Mouse (Mus musculus): ENCODE measurements around the gene Cmtm5.
"Not testable (repeated sequence)": the region's sequence is repeated elsewhere in the genome, so short reads cannot be mapped to it uniquely, and the experiment has no call there.

The Cmtm5 gene

DNA sequence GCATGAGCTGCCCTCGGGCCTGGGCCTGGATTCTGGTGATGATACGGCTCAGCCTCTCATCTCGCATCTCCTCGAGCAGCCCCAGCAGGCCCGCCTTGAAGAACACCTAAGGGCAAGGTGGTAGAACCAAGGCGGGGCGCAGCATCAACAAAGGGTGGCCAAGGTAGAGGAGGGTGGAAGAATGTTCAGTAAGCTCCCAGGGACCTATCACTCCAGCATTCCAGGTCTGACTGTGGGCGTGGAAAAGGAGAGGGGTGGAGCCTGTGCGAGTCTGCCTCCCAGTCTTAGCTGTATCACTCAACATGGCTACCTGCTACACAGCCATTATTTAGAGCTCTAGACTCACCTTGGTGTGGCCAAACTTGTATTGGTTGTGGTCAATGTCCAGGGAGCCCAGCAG lies 20.5 kb downstream of the Cmtm5 start:
- no peak for DNase-seq (ENCODE audit: inconsistent age in 2 of 2, low spot score in 1 of 2)

DNA sequence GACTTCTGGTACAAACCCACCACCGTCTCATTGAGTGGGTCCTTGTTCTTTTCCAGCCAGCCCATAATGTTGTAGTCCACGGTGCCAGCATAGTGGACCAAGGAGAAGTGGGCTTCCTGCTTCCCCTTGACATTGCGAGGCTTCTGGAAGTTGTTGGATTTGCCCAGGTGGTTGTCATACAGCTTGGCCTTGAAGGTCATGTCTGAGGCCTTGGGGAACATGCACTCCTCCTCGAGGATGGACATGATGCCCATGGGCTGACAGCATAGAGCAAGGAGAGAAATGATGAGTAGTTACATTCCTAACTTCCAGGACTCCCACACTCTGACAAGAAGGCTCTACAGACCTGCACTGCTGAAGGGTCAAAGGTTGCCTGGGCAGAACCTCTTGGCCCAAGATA lies 22.4 kb downstream of the Cmtm5 start:
- DNase-seq (ENCODE audit: inconsistent age in 2 of 2, low spot score in 1 of 2) = no peak

DNA sequence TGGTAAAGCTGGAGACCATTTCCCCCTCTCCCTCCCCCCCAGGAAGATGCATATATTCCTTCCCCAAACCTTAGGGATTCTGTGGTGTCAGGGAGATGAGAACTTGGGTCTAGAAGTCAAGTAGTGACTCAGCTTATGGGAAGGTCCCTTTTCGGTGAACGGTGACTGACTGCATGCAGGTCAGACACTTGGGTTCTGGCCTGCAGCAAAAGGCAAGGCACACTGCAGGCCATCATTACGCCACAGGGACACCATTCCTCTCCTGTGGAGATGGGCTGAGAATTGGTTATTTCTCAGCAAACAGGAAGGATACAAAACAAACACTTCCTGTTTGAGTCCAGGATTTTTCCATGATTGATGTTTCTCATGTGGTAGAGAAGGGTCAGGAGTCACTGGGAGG lies 23.1 kb downstream of the Cmtm5 start:
- DNase-seq (ENCODE audit: inconsistent age in 2 of 2, low spot score in 1 of 2) = no peak

GRCm38 (mm10) chr14:54959853-54960613 lies 24.0 kb downstream of the Cmtm5 start:
- DNase-seq (ENCODE audit: inconsistent age in 2 of 2, low spot score in 1 of 2) = not testable (repeated sequence)

DNA sequence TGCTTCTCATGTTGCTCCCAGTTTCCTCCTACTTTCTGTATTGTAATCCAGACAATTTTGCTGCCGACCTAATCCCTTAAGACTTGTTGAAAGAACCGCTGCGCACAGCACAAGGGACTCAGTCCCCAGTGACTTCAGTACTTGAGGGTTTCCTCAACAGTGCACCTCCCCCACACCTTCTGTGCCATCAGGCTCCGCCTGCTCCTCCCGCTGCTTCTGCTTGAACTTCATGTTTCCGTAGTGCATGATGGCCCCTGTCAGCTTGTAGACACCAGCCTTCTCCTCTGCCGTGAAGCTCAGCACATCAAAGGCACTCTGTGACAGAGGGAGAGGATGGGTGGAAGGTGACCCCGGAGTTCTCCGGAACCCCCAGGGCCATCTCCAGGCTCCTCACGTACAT lies 24.7 kb downstream of the Cmtm5 start:
- DNase-seq (ENCODE audit: inconsistent age in 2 of 2, low spot score in 1 of 2) = no peak

DNA sequence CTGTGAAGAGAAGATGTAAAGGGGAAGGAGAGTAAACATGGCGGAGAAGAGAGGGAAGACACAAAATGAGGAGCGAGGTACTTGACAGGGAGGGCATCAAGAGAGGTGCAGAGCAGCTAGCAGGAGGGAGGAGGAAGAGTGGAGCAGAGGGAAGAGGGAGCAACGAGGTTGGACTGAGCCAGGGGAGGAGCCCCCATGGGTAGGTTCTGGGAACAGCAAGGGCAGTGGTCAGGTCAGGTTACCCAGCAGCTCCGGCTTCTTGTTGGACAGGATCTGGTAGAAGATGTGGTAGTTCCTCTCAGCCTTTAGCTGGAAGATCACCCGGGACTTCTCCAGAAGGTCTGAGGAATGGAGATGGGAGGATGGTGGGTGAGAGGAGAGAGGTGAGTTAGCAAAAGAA lies 25.4 kb downstream of the Cmtm5 start:
- no peak for DNase-seq (ENCODE audit: inconsistent age in 2 of 2, low spot score in 1 of 2)

DNA sequence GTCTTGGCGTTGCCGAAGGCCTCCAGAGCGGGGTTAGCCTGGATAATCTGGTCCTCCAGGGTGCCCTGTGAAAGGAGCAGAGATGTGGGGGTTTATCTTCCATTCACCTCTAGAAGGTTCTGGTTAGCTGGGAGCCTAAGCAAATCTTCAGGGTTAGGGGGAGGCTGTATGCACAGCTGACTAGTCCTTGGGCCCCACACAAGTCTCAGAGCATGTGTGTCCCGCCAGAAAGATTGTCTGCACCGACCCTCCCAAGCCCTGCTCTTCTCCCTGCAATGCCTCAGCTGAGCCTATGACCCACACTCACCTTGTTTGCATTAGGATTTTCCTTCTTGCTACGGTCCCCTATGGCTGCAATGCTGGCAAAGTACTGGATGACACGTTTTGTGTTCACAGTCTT lies 26.7 kb downstream of the Cmtm5 start:
- no peak for DNase-seq (ENCODE audit: inconsistent age in 2 of 2, low spot score in 1 of 2)

DNA sequence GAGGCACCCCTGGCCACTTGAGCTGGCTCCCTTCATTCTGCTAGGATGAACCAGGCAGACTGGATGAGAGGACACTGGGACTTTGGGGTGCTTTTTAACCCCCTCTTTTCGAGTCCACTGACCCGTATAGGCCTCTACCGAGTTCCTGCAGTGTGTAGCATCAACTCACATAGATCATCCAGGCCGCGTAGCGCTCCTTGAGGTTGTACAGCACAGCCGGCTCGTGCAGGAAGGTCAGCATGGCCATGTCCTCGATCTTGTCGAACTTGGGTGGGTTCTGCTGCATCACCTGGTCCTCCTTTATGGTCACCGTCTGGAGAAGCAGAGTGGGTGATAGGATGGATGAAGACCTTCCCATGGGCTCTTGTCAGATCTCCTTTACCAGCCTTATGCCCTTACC lies 27.7 kb downstream of the Cmtm5 start:
- no peak for DNase-seq (ENCODE audit: inconsistent age in 2 of 2, low spot score in 1 of 2)

DNA sequence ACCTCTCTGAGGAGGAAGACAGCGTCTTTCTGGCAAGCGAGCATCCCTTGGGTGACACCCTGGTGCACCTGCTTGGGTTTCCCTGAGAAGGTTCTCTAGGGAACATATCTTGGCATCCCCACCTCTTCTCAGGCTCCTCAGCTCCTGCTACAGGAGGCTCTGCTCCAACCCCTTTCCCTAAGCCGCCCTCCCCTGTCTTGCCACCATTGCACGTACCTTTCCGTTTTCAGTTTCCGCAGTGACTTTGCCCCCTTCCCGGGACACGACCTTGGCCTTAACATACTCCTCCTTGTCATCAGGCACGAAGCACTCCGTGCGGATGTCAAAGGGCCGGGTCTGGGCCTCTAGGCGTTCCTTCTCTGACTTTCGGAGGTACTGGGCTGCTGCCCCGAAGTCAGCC lies 29.0 kb downstream of the Cmtm5 start:
- DNase-seq (ENCODE audit: inconsistent age in 2 of 2, low spot score in 1 of 2) = no peak

DNA sequence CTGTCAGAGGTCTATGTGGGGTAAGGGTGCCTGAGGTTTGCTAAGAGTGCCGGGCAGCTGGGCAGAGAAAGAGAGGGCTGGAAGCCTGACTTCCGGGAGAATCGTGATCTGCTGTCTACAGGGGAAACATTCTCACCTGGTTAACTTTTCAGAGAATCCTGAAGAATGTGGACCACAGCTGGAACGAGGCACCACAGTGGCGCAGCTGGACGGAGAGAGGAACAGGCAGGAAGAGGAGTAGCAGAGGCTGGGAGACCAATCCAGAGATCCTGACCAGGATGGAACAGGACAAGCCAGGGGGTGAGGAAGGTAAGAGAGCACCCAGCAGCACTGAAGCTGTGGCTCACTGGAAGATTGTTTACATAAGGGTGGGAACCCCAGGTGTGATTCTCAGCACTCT lies 29.6 kb downstream of the Cmtm5 start:
- no peak for DNase-seq (ENCODE audit: inconsistent age in 2 of 2, low spot score in 1 of 2)

- no peak for DNase-seq (ENCODE audit: inconsistent age in 2 of 2, low spot score in 1 of 2)
Observed at GRCm38 (mm10) chr14:54966320-54966977, 30.4 kb downstream of the Cmtm5 start, which contains the start of gene Myh6. Myh6 (minus strand) TSS chr14:54966927.

- no peak for DNase-seq (ENCODE audit: inconsistent age in 2 of 2, low spot score in 1 of 2)
Observed at GRCm38 (mm10) chr14:54967874-54968273, 31.8 kb downstream of the Cmtm5 start.

DNA sequence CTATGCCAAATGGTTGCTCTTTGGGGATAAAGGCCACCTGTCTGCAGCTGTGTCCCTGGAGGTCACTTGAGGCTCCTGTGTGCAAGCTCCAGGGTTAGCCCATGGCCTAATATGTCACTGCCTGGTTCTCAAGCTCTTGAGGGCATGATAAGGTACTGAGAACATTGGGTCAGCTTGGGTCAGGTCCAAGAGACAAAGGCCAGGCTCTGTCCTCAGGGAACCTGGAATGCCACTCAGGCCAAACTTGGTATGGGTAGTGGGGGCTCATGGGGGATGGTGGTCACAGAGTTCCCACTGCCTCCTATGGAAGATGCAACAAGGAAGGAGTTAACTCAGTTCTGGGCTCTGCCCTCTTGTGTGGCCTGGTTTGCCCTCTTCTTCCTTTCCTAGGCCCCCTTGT lies 32.3 kb downstream of the Cmtm5 start:
- no peak for DNase-seq (ENCODE audit: inconsistent age in 2 of 2, low spot score in 1 of 2)

DNA sequence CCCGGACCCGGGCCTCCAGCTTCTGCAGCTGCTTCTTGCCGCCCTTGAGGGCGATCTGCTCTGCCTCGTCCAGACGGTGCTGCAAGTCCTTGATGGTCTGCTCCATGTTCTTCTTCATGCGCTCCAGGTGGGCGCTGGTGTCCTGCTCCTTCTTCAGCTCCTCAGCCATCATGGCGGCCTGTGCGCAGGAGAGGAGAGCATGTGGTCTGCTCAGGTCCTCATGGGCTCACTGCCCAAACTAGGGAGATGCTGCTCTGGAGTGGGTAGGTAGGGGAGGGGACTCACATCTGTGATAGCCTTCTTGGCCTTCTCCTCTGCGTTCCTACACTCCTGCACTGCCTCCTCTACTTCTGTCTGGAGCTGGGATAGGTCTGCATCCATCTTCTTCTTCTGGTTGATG lies 36.7 kb downstream of the Cmtm5 start:
- not testable (repeated sequence) for DNase-seq (ENCODE audit: inconsistent age in 2 of 2, low spot score in 1 of 2)

- DNase-seq (ENCODE audit: inconsistent age in 2 of 2, low spot score in 1 of 2) = no peak
Observed at GRCm38 (mm10) chr14:54974068-54974791, 38.2 kb downstream of the Cmtm5 start.

- DNase-seq (ENCODE audit: inconsistent age in 2 of 2, low spot score in 1 of 2) = no peak
Observed at GRCm38 (mm10) chr14:54976633-54977032, 40.6 kb downstream of the Cmtm5 start, which contains the start of gene Gm17428. Gm17428 (plus strand) TSS chr14:54976933.

- no peak for DNase-seq (ENCODE audit: inconsistent age in 2 of 2, low spot score in 1 of 2)
Observed at GRCm38 (mm10) chr14:54978664-54979063, 42.6 kb downstream of the Cmtm5 start.

GRCm38 (mm10) chr14:54981934-54982333 lies 45.9 kb downstream of the Cmtm5 start:
- DNase-seq (ENCODE audit: inconsistent age in 2 of 2, low spot score in 1 of 2) = no peak

- DNase-seq (ENCODE audit: inconsistent age in 2 of 2, low spot score in 1 of 2) = not testable (repeated sequence)
Observed at GRCm38 (mm10) chr14:54988350-54988874, 52.4 kb downstream of the Cmtm5 start.
